Mouse (Mus musculus): ENCODE data around the gene Sh3bgrl2. TPM values are rescaled to one million over a fixed set of nuclear protein-coding genes. Genes with fewer than 3 reads are reported as not detected.
A peak's percentile ranks its signal among the peaks of the same experiment; 100 is the strongest.

Sh3bgrl2 gene
- polyA plus RNA-seq, 1 experiment: 23.1 TPM

DNA sequence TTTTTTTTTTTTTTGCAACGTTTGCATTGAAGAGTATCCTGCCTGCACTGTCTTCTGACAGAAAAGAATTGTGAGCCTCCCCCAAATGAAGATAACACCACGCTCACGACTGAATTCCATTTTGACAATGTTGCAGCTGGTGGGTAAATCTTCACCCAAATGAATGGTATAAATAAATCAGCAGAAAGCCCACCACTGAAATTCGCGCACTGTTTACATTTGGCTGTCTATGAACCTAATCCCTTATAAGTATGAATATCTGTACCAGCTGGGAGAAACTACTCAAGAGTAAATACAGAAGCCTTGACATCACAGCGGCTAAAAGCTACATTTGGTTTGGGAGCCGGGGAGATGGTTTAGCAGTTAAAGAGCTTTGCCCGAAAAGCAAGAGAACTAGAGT is 116.8 kb downstream of the Sh3bgrl2 start:
- H3K36me3 ChIP-seq (ENCODE audit: control insufficient read depth, insufficient read depth, low read length, poor library complexity, severe bottlenecking): no peaks in the 10 kb centered on the region
- H3K27me3 ChIP-seq (ENCODE audit: control insufficient read depth, insufficient read depth, low read length, poor library complexity, severe bottlenecking): 0 out of 2 replicates have a peak, but pooled peaks cover 1% of the 10 kb centered on the region
- no peak overlapping the region for H3K27ac ChIP-seq (ENCODE audit: insufficient read depth, low read length)
- no peak overlapping the region for H3K4me3 ChIP-seq (ENCODE audit: low read depth, low read length)
- H3K4me1 ChIP-seq (ENCODE audit: control insufficient read depth, insufficient read depth, low read length): no peaks in the 10 kb centered on the region
- TF ChIP-seq POLR2A (IDR thresholded peaks at IDR 0.05; ENCODE audit: insufficient read depth, low read length) (no peak), CTCF (IDR thresholded peaks at IDR 0.05; ENCODE audit: low read depth, low read length) (no peak), EP300 (IDR thresholded peaks at IDR 0.05; ENCODE audit: insufficient read depth, low read depth, low read length) (no peak)
- H3K9me3 ChIP-seq (replicated peaks; ENCODE audit: control insufficient read depth, insufficient read depth, low read length, poor library complexity, severe bottlenecking): no peaks in the 10 kb centered on the region
- H3K9ac ChIP-seq (ENCODE audit: low read depth, poor library complexity, severe bottlenecking): 0 out of 2 replicates have a peak overlapping the region, but pooled peaks have one; percentile 43

DNA sequence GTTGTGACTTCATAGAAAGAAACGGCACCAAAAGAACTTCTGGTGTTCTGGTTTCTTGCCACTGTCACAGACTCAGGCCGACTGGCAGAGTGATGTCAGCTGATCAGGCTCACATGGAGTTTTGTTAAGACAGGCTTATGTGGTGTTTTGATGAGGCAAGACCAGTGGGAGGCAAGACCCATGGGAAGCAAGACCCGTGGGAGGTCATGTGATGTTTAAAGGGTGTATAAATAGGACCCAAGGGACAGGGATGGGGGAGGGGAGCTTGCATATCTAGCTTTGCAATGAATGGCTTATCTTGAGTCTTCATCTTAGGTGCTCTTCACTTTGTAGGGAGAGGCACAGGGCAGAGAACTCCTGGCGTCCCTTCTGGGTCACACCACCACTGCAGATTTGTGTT is 118.9 kb downstream of the Sh3bgrl2 start:
- Histone ChIP-seq H3K4me3 (ENCODE audit: low read depth, low read length) (no peak overlapping the region), H3K9me3 (replicated peaks; ENCODE audit: control insufficient read depth, insufficient read depth, low read length, poor library complexity, severe bottlenecking) (no peaks in the 10 kb centered on the region), H3K27ac (ENCODE audit: insufficient read depth, low read length) (no peak overlapping the region), H3K36me3 (ENCODE audit: control insufficient read depth, insufficient read depth, low read length, poor library complexity, severe bottlenecking) (no peaks in the 10 kb centered on the region), H3K9ac (ENCODE audit: low read depth, poor library complexity, severe bottlenecking) (no peak overlapping the region), H3K4me1 (ENCODE audit: control insufficient read depth, insufficient read depth, low read length) (no peaks in the 10 kb centered on the region), H3K27me3 (ENCODE audit: control insufficient read depth, insufficient read depth, low read length, poor library complexity, severe bottlenecking) (0 out of 2 replicates have a peak, but pooled peaks cover 1% of the 10 kb centered on the region)
- TF ChIP-seq CTCF (IDR thresholded peaks at IDR 0.05; ENCODE audit: low read depth, low read length) (no peak), EP300 (IDR thresholded peaks at IDR 0.05; ENCODE audit: insufficient read depth, low read depth, low read length) (no peak), POLR2A (IDR thresholded peaks at IDR 0.05; ENCODE audit: insufficient read depth, low read length) (no peak)

DNA sequence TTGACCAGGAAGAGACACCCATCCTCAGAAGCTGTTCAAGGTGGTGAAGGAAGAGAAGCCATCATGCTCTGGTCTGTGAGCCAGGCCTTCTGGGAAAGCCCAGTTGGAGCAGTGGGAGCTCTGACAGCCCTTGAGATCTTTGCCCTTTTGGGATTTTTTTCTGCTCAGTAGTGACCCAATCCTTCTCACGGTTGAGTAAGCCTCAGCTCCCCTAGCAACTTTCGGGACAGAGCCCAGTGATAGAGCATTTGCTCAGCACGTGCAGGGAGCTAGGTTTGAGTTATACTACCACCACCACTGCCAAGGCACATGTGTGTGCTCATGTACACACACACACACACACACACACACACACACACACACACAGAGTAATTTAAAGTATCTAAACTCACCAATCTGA is 131.5 kb downstream of the Sh3bgrl2 start:
- H3K27ac ChIP-seq (ENCODE audit: insufficient read depth, low read length): no peak overlapping the region

DNA sequence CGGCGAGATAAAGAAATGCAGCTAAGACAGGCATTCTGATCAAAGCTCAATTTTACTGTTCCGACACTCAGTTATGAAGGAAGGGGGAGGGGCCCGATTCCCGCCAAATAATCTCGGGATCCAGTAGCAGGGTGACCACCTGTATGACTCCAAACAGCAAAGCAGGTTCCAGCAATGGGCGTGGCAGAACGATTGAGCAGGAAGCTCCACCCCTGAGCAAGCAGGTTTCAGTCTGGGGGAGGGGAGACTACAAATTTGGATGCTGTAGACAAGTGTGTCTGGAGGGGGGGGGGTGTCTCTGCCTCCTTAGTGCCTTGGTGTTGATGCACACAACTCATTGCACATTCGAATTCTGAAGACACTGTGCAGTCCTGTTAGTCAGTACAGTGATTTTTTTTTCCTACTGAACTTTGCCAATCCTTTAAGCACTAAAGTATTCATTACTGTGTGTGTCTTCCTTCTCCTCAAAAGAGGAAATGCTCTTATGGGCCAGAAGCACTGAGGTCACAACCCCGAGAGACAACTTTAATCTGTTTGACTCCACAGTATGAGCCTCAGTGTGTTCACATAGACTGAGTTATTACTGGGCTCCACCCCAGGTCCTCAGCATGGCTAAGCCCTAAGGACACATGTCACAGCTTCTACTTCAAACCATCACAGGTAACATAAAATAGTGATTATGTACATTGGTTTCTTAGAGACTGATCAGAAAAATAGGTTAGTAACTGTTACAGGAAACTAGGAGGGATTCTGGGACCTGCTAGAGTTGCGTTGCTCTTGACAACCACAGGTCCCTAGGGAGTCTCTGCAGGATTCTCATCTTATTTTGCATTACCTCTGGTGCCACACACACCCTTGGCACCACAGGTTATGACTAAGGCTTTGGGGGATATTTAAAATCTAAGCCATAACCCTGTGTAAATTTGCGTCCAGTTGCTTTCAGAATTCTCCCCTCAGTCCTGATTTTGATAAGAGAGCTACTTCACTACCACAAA is 133.8 kb downstream of the Sh3bgrl2 start:
- no peak overlapping the region for H3K4me3 ChIP-seq (ENCODE audit: low read depth, low read length)
- no peaks in the 10 kb centered on the region for H3K9me3 ChIP-seq (replicated peaks; ENCODE audit: control insufficient read depth, insufficient read depth, low read length, poor library complexity, severe bottlenecking)
- no peak for TF ChIP-seq CTCF (IDR thresholded peaks at IDR 0.05; ENCODE audit: low read depth, low read length)
- TF ChIP-seq EP300 (IDR thresholded peaks at IDR 0.05; ENCODE audit: insufficient read depth, low read depth, low read length): no peak
- TF ChIP-seq POLR2A (IDR thresholded peaks at IDR 0.05; ENCODE audit: insufficient read depth, low read length): no peak
- no peak overlapping the region for H3K9ac ChIP-seq (ENCODE audit: low read depth, poor library complexity, severe bottlenecking)
- no peaks in the 10 kb centered on the region for H3K4me1 ChIP-seq (ENCODE audit: control insufficient read depth, insufficient read depth, low read length)
- no peaks in the 10 kb centered on the region for H3K27me3 ChIP-seq (ENCODE audit: control insufficient read depth, insufficient read depth, low read length, poor library complexity, severe bottlenecking)
- no peak overlapping the region for H3K27ac ChIP-seq (ENCODE audit: insufficient read depth, low read length)
- no peaks in the 10 kb centered on the region for H3K36me3 ChIP-seq (ENCODE audit: control insufficient read depth, insufficient read depth, low read length, poor library complexity, severe bottlenecking)

More for the DNA sequence above, 131.5 kb downstream of the Sh3bgrl2 start:
- no peaks in the 10 kb centered on the region for H3K9me3 ChIP-seq (replicated peaks; ENCODE audit: control insufficient read depth, insufficient read depth, low read length, poor library complexity, severe bottlenecking)
- H3K27me3 ChIP-seq (ENCODE audit: control insufficient read depth, insufficient read depth, low read length, poor library complexity, severe bottlenecking): no peaks in the 10 kb centered on the region
- no peak overlapping the region for H3K4me3 ChIP-seq (ENCODE audit: low read depth, low read length)
- no peak overlapping the region for H3K9ac ChIP-seq (ENCODE audit: low read depth, poor library complexity, severe bottlenecking)
- no peak for TF ChIP-seq EP300 (IDR thresholded peaks at IDR 0.05; ENCODE audit: insufficient read depth, low read depth, low read length)
- no peak for TF ChIP-seq CTCF (IDR thresholded peaks at IDR 0.05; ENCODE audit: low read depth, low read length)
- no peak for TF ChIP-seq POLR2A (IDR thresholded peaks at IDR 0.05; ENCODE audit: insufficient read depth, low read length)
- no peaks in the 10 kb centered on the region for H3K36me3 ChIP-seq (ENCODE audit: control insufficient read depth, insufficient read depth, low read length, poor library complexity, severe bottlenecking)
- H3K4me1 ChIP-seq (ENCODE audit: control insufficient read depth, insufficient read depth, low read length): no peaks in the 10 kb centered on the region

DNA sequence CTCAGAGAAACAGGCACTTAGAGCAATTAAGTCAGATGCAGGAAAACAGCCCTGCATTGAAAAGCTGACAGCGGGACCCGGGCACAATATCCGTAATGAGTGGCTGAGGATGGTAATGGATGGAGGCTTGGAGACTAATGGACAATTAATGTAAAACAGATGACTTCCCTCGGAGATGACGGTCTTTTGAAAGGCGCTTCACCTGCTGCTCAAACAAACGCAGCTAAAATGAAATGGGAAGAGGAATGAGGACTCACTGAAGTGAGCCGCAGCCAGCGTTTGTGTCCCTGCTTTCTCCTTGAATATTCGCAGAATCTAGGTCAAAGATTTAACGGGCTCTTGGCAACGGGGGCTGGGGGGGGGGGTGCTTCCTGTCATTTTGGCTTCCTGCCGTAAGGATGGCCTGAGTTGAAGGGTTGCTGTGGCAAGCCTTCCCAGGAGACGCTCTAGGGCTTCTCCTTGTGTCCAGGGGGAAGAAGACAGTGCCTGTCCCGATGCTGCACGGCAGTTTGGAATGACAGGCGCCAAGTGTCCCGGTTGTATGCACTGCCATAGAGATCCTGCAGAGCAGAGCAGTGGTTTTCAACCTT is 138.5 kb downstream of the Sh3bgrl2 start:
- Histone ChIP-seq H3K9me3 (replicated peaks; ENCODE audit: control insufficient read depth, insufficient read depth, low read length, poor library complexity, severe bottlenecking) (no peaks in the 10 kb centered on the region), H3K4me1 (ENCODE audit: control insufficient read depth, insufficient read depth, low read length) (no peaks in the 10 kb centered on the region), H3K36me3 (ENCODE audit: control insufficient read depth, insufficient read depth, low read length, poor library complexity, severe bottlenecking) (no peaks in the 10 kb centered on the region), H3K27ac (ENCODE audit: insufficient read depth, low read length) (no peak overlapping the region), H3K4me3 (ENCODE audit: low read depth, low read length) (no peak overlapping the region), H3K9ac (ENCODE audit: low read depth, poor library complexity, severe bottlenecking) (no peak overlapping the region), H3K27me3 (ENCODE audit: control insufficient read depth, insufficient read depth, low read length, poor library complexity, severe bottlenecking) (no peaks in the 10 kb centered on the region)
- no peak for TF ChIP-seq EP300 (IDR thresholded peaks at IDR 0.05; ENCODE audit: insufficient read depth, low read depth, low read length)
- TF ChIP-seq POLR2A (IDR thresholded peaks at IDR 0.05; ENCODE audit: insufficient read depth, low read length): no peak
- no peak for TF ChIP-seq CTCF (IDR thresholded peaks at IDR 0.05; ENCODE audit: low read depth, low read length)

Measured in ES-Bruce4 (cell line).